Mouse (Mus musculus) liver, embryonic 15.5 days (tissue): Measurements from ENCODE around the gene Ttll5. TPM values are rescaled to one million over a fixed set of nuclear protein-coding genes. Genes with fewer than 3 reads are reported as not detected.

Experiments
- ATAC-seq: fragments of 200-750 bp; cut with Nextera tagmentation; 2 replicates; pipeline ENCODE4 v1.8.0; 2017; ENCODE audit warnings: moderate number of reproducible peaks, mild to moderate bottlenecking, moderate library complexity; ENCODE audit not compliant: insufficient read depth
- H3K27ac ChIP-seq: fragments of 300-500 bp; sonication (generic); replicated peaks from 2 replicates; pipeline ENCODE4 v1.5.1; 2015; ENCODE audit warnings: mild to moderate bottlenecking, inconsistent platforms
- H3K27me3 ChIP-seq: fragments of 300-500 bp; sonication (generic); 2 replicates; pipeline ENCODE4 v1.6.1; 2015; ENCODE audit warnings: mild to moderate bottlenecking, inconsistent platforms
- H3K36me3 ChIP-seq: fragments of 300-500 bp; sonication (generic); replicated peaks from 2 replicates; pipeline ENCODE4 v1.6.1; 2015; ENCODE audit warnings: moderate library complexity, mild to moderate bottlenecking, inconsistent platforms
- H3K4me1 ChIP-seq: fragments of 300-500 bp; sonication (generic); replicated peaks from 2 replicates; pipeline ENCODE4 v1.6.1; 2015; ENCODE audit warnings: inconsistent platforms
- H3K4me2 ChIP-seq: fragments of 300-500 bp; sonication (generic); 2 replicates; pipeline ENCODE4 v1.6.1; 2015; ENCODE audit warnings: moderate library complexity, mild to moderate bottlenecking, inconsistent platforms
- H3K4me3 ChIP-seq: fragments of 300-500 bp; sonication (generic); replicated peaks from 2 replicates; pipeline ENCODE4 v1.5.1; 2015; ENCODE audit warnings: mild to moderate bottlenecking, inconsistent platforms
- H3K9ac ChIP-seq: fragments of 300-500 bp; sonication (generic); 2 replicates; pipeline ENCODE4 v1.6.1; 2015; ENCODE audit warnings: moderate library complexity, mild to moderate bottlenecking, inconsistent platforms
- H3K9me3 ChIP-seq: fragments of 300-500 bp; sonication (generic); replicated peaks from 2 replicates; pipeline ENCODE4 v1.6.1; 2016; ENCODE audit warnings: inconsistent platforms
- WGBS: fragments of 180-500 bp; shearing (Covaris S2); methylation state at CpG from one replicate; pipeline ENCODE4 v1.1.7; 2015; ENCODE audit warnings: mixed read lengths; ENCODE audit not compliant: insufficient replicate concordance; 5-methylcytosine and 5-hydroxymethylcytosine counted together
- polyA plus RNA-seq: library from polyadenylated mRNA; unstranded; fragments of >200 nt; fragmentation: Nextera tagmentation; extraction: Ambion mirVana; gene quantifications from 2 replicates; pipeline ENCODE4 v1.2.1, GENCODE M21; 2015

Gene Ttll5
- polyA plus RNA-seq, 1 experiment from 2014 or later: 5.5 TPM

DNA sequence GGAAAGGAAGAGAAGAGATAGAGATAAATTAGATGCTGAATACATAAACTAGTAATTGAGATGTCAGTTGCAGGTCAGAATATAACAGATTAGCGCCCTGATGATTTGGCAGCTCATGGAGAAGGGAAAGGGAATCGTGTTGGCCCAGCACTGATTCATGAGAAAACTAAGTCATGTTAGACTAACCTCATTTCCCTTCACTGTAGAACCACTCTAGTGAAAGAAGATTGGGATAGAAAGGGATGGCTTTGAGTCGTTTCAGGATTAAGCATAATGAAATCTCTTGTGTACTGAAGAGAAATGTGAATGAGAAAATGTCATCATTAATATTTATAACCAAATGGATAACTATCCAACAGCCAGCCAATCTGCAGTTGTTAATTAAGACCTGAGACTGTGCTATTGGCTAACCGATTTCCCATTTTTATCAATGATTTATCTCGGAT, 163.0 kb downstream of the Ttll5 start:
- H3K4me3 ChIP-seq: no peak overlapping the region
- no peaks in the 10 kb centered on the region for H3K27me3 ChIP-seq
- WGBS: 69% methylated on average over 5 of the region's 5 CpGs
- no peaks in the 10 kb centered on the region for H3K9me3 ChIP-seq
- H3K27ac ChIP-seq: no peak overlapping the region
- no peaks in the 10 kb centered on the region for H3K4me1 ChIP-seq
- H3K4me2 ChIP-seq: no peak overlapping the region
- no peaks in the 10 kb centered on the region for H3K36me3 ChIP-seq
- no peak for ATAC-seq
- H3K9ac ChIP-seq: no peak overlapping the region

DNA sequence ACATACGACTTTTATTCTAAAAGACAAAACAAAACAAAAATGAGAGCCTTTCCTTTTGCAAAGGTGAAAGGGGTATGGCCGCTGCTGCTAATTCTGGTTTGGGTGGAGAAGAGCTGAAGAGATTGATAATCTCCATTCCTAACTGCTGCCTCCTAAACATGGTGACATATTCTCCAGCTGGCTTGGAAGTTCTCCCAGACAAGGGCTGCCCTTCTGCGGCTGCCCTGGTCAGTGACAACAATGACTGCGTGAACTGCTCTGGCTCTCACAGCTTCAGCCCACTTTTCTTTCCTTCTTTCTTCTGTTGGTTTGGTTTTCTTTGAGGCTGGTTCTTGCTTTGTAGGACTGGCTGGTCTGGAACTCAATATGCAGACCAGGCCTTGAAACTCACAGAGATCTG, 163.7 kb downstream of the Ttll5 start:
- no peaks in the 10 kb centered on the region for H3K36me3 ChIP-seq
- WGBS: 79% methylated on average over 4 of the region's 4 CpGs
- H3K27me3 ChIP-seq: no peaks in the 10 kb centered on the region
- no peaks in the 10 kb centered on the region for H3K9me3 ChIP-seq
- H3K4me2 ChIP-seq: no peak overlapping the region
- no peak overlapping the region for H3K9ac ChIP-seq
- no peak for ATAC-seq
- no peak overlapping the region for H3K27ac ChIP-seq
- no peak overlapping the region for H3K4me3 ChIP-seq
- H3K4me1 ChIP-seq: no peaks in the 10 kb centered on the region

DNA sequence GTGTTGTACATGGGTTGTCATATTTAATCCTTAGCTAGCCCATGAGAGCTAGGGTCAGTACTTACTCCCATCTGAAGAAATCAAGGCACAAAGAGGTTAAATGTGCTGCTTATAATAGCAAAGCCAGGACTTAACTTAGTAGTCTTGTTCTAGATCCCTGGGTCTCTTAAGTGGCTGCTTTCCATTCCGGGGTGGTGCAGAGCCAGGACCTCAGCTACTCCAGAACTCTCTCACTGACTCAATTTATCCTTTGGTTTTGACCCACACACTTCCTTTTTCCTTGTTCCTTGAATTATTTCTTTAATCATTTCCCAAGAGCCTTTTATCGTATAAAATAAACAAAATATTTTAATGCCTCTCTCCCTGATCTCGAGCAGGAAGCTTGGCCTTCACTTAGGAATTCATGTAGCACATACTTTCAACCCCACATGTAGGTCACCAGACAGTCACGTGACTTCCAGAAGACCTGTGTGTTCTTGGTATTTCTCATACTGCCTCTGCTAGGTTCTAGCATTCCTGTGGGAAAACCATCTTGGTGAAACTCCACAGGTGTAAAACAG, 164.4 kb downstream of the Ttll5 start:
- Histone ChIP-seq H3K27me3 (no peaks in the 10 kb centered on the region), H3K4me1 (no peaks in the 10 kb centered on the region), H3K36me3 (no peaks in the 10 kb centered on the region), H3K9ac (no peak overlapping the region), H3K4me2 (no peak overlapping the region), H3K9me3 (no peaks in the 10 kb centered on the region), H3K4me3 (no peak overlapping the region), H3K27ac (no peak overlapping the region)
- WGBS: 68% methylated on average over 4 of the region's 4 CpGs
- ATAC-seq: no peak

DNA sequence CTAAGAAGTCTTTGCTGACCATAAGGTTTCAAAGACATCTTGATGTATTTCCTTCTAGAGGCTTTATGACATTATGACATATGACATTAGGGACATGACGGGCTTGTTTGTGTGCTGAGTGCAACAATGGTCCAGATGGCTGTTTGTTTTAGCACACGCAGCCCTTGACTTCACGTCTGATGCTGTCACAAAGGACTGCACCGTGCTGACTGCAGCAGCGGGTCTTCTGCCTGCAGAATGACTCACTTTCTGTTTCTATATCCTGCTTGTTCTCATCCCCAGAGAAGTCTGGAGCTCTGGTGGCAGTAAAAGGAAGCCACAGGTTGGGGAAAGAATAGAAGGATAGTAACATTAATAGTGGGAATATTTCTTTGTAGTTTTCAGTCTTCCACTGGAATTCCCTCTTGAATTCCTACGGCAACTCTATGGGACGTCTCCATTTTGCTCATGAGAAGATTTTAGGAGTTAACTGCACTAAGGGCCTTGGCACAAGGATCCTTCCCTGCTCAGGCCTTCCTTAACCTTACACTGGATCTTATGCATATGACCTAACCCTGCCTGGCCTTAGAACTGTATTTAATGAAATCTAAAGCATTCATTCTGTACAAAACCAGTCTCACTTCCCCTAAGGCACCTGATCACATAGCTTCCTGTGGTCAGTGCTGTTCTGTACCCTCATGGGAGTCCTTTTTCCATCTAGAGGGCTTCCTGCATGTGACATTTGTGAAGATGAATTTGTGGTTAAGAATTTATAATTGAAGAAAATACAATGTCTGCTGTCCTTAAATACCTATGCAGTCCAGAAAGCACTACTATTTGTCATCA, 167.8 kb downstream of the Ttll5 start:
- Histone ChIP-seq H3K9me3 (no peaks in the 10 kb centered on the region), H3K27me3 (no peaks in the 10 kb centered on the region), H3K9ac (no peak overlapping the region), H3K4me1 (no peaks in the 10 kb centered on the region), H3K4me2 (no peak overlapping the region), H3K36me3 (no peaks in the 10 kb centered on the region), H3K4me3 (no peak overlapping the region), H3K27ac (no peak overlapping the region)
- 52% methylated on average over 7 of the region's 7 CpGs for WGBS
- no peak for ATAC-seq

DNA sequence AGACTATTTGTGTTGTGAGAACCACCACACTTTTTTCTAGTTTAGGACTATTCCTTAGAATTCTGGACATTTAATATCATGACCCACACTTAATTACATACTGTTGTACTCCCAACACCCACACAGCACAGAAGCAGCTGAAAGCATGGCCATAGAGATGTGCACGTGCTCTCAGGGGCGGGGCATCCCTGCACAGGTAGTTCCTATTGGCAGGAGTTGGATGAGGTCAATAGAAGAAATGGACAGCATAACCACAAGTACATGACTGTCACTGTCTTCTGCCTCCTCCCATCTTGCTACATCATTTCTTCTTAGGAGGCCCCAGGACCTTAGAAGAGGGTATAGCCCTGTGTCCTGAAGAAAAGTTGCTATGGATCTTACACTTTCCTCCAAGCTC, 168.4 kb downstream of the Ttll5 start:
- Histone ChIP-seq H3K4me3 (no peak overlapping the region), H3K36me3 (no peaks in the 10 kb centered on the region), H3K4me1 (no peaks in the 10 kb centered on the region), H3K27ac (no peak overlapping the region), H3K27me3 (no peaks in the 10 kb centered on the region), H3K9me3 (no peaks in the 10 kb centered on the region), H3K4me2 (no peak overlapping the region), H3K9ac (no peak overlapping the region)
- no peak for ATAC-seq
- WGBS: 77% methylated on average over 2 of the region's 2 CpGs

DNA sequence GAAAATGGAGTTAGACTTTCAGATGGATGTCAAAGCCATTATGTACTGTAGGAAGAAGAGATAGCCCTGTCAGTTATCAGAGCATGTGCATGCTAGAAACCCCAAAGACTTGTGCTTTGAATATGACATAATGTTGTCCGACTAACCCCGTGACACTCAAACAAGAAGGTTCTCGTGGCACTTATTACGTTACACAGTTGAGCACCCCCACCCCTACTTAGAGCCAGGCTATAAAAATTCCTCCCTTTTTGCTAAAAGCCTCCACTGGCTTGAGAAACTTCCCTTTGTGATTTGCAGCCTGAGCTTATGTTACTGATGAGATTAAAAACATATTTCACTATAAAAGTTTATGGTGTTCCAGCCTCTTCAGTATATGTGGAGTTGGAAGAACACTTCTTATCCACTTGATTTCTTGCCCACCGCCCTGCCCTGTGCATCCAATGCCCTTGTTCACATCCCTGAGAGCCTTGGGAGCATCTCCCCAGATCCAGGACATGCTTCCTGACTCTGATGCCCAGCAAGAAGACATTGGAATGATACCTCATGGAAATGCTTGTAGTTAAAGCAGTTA, 169.4 kb downstream of the Ttll5 start:
- H3K9me3 ChIP-seq: no peaks in the 10 kb centered on the region
- no peaks in the 10 kb centered on the region for H3K36me3 ChIP-seq
- no peaks in the 10 kb centered on the region for H3K27me3 ChIP-seq
- H3K27ac ChIP-seq: no peak overlapping the region
- H3K4me1 ChIP-seq: no peaks in the 10 kb centered on the region
- H3K4me2 ChIP-seq: no peak overlapping the region
- H3K9ac ChIP-seq: no peak overlapping the region
- no peak for ATAC-seq
- no peak overlapping the region for H3K4me3 ChIP-seq
- 74% methylated on average over 5 of the region's 5 CpGs for WGBS

DNA sequence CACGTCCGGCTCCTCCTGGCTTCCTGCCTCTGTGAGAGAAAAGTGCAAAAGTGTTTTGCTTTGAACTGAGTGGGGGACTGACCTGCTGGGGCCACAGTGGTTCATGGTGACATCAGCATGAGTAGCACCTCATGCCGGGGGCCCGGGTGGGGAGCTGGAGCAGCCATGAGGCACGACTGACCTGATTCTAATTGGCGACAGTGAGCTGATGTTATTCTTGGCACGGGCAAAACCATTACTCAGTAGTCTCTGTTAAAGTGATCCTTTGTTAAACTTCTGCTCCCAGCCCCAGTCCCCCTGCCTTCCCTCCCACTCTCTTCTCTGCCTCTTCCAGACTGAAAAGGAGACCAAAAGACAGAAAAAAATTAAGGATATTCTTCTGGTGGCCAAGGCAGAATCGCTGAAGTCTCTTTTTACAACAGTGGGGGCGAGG, 176.2 kb downstream of the Ttll5 start:
- H3K9ac ChIP-seq: no peak overlapping the region
- no peak for ATAC-seq

DNA sequence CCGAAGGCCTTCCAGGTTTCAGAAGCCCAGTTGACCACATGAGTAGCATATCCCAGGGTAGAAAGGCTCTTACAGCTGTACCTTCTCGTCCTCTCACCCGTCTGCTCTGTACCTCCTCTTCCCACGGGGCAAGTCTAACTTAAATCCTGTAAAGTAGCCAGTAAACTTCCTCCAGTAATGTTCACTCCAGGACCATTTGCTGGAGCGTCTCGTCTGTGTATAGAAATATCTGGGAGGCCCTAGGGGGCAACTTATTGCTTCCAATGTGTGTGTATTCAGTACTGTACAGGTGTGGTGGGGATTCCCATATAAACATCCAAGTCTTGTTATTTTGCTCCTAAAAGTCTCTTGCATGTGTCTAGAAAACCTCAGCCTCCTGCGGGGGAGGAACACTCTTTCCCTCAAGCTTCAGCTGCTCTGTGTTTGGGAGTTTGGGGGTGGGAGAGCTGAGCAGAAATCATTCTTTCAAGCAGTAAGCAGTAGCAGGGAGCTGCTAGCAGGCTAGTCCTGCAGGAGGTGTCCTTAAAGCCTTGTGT, 176.7 kb downstream of the Ttll5 start:
- Histone ChIP-seq H3K9me3 (no peaks in the 10 kb centered on the region), H3K4me1 (no peaks in the 10 kb centered on the region; the same call in 1 of the 2 replicates), H3K27me3 (no peaks in the 10 kb centered on the region), H3K36me3 (no peaks in the 10 kb centered on the region), H3K4me2 (no peak overlapping the region), H3K27ac (no peak overlapping the region), H3K4me3 (no peak overlapping the region), H3K9ac (no peak overlapping the region)
- WGBS: 70% methylated on average over 7 of the region's 7 CpGs
- no peak for ATAC-seq

More for the DNA sequence above, 176.2 kb downstream of the Ttll5 start:
- no peaks in the 10 kb centered on the region for H3K36me3 ChIP-seq
- no peaks in the 10 kb centered on the region; the same call in 1 of the 2 replicates for H3K4me1 ChIP-seq
- H3K9me3 ChIP-seq: no peaks in the 10 kb centered on the region
- H3K4me3 ChIP-seq: no peak overlapping the region
- no peak overlapping the region for H3K27ac ChIP-seq
- H3K4me2 ChIP-seq: no peak overlapping the region
- 60% methylated on average over 9 of the region's 9 CpGs for WGBS
- H3K27me3 ChIP-seq: no peaks in the 10 kb centered on the region

DNA sequence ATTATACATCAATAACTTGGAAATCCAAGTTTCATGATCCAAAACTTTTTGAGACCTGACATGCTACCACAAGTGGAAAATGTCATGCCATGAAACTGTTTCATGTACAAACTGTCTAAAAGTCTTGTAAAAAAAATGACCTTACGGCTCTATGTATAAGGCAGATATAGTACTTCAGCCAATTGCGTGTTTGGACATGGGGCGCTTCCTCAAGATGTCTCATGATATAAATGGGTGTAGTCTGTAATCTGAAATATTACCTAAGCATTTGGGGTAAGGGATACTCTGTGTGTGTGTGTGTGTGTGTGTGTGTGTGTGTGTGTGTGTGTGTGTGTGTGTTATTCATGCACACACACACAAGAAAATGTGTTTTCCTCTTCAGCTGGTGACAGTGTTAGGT, 180.2 kb downstream of the Ttll5 start:
- ATAC-seq: peak; percentile 44; the same call in 1 of the 2 replicates
- H3K36me3 ChIP-seq: no peaks in the 10 kb centered on the region
- H3K9ac ChIP-seq: no peak overlapping the region
- H3K9me3 ChIP-seq: no peaks in the 10 kb centered on the region
- H3K4me3 ChIP-seq: no peak overlapping the region
- WGBS: 77% methylated on average over 3 of the region's 3 CpGs
- H3K4me2 ChIP-seq: no peak overlapping the region
- H3K27me3 ChIP-seq: no peaks in the 10 kb centered on the region
- no peaks in the 10 kb centered on the region; the same call in 1 of the 2 replicates for H3K4me1 ChIP-seq
- H3K27ac ChIP-seq: no peak overlapping the region

DNA sequence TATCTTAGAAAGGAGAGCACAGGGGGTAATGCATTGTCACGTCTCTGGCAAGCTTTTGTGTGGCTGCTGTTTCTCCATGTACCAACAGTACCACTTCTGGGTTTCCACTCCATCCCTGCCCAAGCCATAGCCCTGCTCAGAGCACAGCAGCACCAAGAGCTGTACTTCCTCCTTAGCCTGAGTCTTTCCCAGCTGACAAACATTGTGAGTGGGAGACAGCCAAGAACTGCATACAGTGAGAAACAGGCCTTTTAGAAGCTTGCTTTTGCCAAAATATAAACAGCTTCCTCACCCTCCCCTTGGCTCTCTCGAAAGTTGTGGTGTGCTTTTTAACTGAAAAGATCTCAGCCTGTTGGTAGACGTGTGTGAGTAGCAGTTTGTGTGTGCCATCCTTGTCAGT, 182.9 kb downstream of the Ttll5 start:
- Histone ChIP-seq H3K36me3 (no peaks in the 10 kb centered on the region), H3K27ac (no peak overlapping the region), H3K4me1 (no peaks in the 10 kb centered on the region), H3K9ac (no peak overlapping the region), H3K9me3 (no peaks in the 10 kb centered on the region), H3K27me3 (no peaks in the 10 kb centered on the region), H3K4me3 (no peak overlapping the region), H3K4me2 (no peak overlapping the region)
- no peak for ATAC-seq
- 51% methylated on average over 3 of the region's 3 CpGs for WGBS

DNA sequence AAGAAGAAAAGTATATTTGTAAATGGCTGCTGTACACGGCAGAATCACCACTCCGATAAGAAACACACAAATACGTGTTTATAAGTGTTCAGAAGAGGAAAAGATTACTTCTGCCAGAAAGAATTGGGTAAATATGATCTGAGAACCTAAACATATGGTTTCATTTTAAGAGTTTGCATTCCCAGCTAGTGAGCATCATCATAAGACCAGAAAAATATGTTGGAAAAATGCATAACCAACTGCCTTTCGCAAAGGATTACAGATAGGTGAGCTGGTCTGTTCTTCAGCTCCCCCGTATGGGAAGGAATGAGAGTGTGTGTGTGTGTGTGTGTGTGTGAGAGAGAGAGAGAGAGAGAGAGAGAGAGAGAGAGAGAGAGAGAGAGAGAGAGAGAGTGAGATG, 186.2 kb downstream of the Ttll5 start:
- no peak for ATAC-seq
- no peaks in the 10 kb centered on the region for H3K4me1 ChIP-seq

More for the DNA sequence above, 186.2 kb downstream of the Ttll5 start:
- Histone ChIP-seq H3K27ac (no peak overlapping the region), H3K4me3 (no peak overlapping the region), H3K36me3 (no peaks in the 10 kb centered on the region), H3K9me3 (no peaks in the 10 kb centered on the region), H3K9ac (no peak overlapping the region), H3K27me3 (no peaks in the 10 kb centered on the region), H3K4me2 (no peak overlapping the region)
- 79% methylated on average over 5 of the region's 5 CpGs for WGBS
